8 mouse cellular contexts compared by ENCODE assay signal in genomic region chr3:52267293-52267651, GRCm38 (mm10). TPM values are rescaled to one million over a fixed set of nuclear protein-coding genes. Genes with fewer than 3 reads are reported as not detected.
A peak's percentile ranks its signal among the peaks of the same experiment; 100 is the strongest.
DNase-seq lines count a peak whose midpoint lies in the region; ATAC-seq and TF ChIP-seq lines count a peak whose summit lies in the region.

No protein-coding gene starts in this region.

- no peak for ATAC-seq in forebrain, embryonic 13.5 days
- ATAC-seq in limb, embryonic 14.5 days (ENCODE audit: low FRiP score, low read depth) = no peak
- no peak for ATAC-seq in frontal cortex, adult (ENCODE audit: low TSS enrichment)

- peak overlapping the region; percentile 75 for H3K9ac ChIP-seq in forebrain, embryonic 13.5 days
- peak overlapping the region; percentile 79 for H3K9ac ChIP-seq in limb, embryonic 14.5 days (ENCODE audit: low read depth, low read length, severe bottlenecking)

- H3K27ac ChIP-seq in forebrain, embryonic 13.5 days = no peak overlapping the region
- no peak overlapping the region for H3K27ac ChIP-seq in limb, embryonic 14.5 days (replicated peaks; ENCODE audit: low read depth, low read length)

- no peak for TF ChIP-seq POLR2A in limb, embryonic 14.5 days (IDR thresholded peaks at IDR 0.05; ENCODE audit: borderline replicate concordance, extremely low read depth, insufficient read depth, insufficient read length)

- WGBS in forebrain, embryonic 13.5 days = 1% methylated on average over 15 of the region's 15 CpGs
- WGBS in limb, embryonic 14.5 days = under 1% methylated on average over 15 of the region's 15 CpGs

- H3K4me3 ChIP-seq in forebrain, embryonic 13.5 days = peak overlapping the region; percentile 77
- peak overlapping the region; percentile 90 for H3K4me3 ChIP-seq in limb, embryonic 14.5 days (replicated peaks; ENCODE audit: low read length)

- no peaks in the 10 kb centered on the region for H3K36me3 ChIP-seq in forebrain, embryonic 13.5 days (ENCODE audit: poor library complexity, severe bottlenecking)
- H3K36me3 ChIP-seq in limb, embryonic 14.5 days (ENCODE audit: control insufficient read depth, insufficient read depth, low read length) = no peaks in the 10 kb centered on the region

- peaks cover 63% of the 10 kb centered on the region for H3K27me3 ChIP-seq in forebrain, embryonic 13.5 days
- peaks cover 10% of the 10 kb centered on the region for H3K27me3 ChIP-seq in limb, embryonic 14.5 days (ENCODE audit: control insufficient read depth, insufficient read depth, low read length)

- H3K4me1 ChIP-seq in forebrain, embryonic 13.5 days = peaks cover 32% of the 10 kb centered on the region
- peaks cover 8% of the 10 kb centered on the region; the same call in 1 of the 2 replicates for H3K4me1 ChIP-seq in limb, embryonic 14.5 days (ENCODE audit: control insufficient read depth, insufficient read depth, low read length)

- H3K4me2 ChIP-seq in forebrain, embryonic 13.5 days = peak overlapping the region; percentile 95
- peak overlapping the region; percentile 96 for H3K4me2 ChIP-seq in limb, embryonic 14.5 days (replicated peaks; ENCODE audit: low read depth, low read length, severe bottlenecking)

- peak; percentile 55 for DNase-seq in retina, embryonic 14.5 days (ENCODE audit: low spot score)
- DNase-seq in retina, postnatal 1 day = no peak
- no peak for DNase-seq in limb, embryonic 14.5 days (ENCODE audit: low spot score)
- peak; percentile 30 for DNase-seq in neural tube, embryonic 10.5 days (ENCODE audit: extremely low spot score, low spot score)
- no peak for DNase-seq in ovary, postnatal 10 days (ENCODE audit: low spot score)
- no peak for DNase-seq in left cerebral cortex, adult 18-20 months (ENCODE audit: low spot score in 2 of 2)

- H3K9me3 ChIP-seq in forebrain, embryonic 13.5 days (replicated peaks) = no peaks in the 10 kb centered on the region
- no peaks in the 10 kb centered on the region for H3K9me3 ChIP-seq in limb, embryonic 14.5 days (ENCODE audit: control insufficient read depth, low read length)

RNA-seq across cellular contexts. Expression of gene Foxo1, which starts 0.9 kb away (rescaled TPM):
- polyA plus RNA-seq in forebrain, embryonic 13.5 days (2015; fragmentation: Nextera tagmentation; extraction: Ambion mirVana) = 1.9 TPM in 2 replicates
- polyA plus RNA-seq in limb, embryonic 14.5 days (2012; rRNA removed) = 7.6 and 9.3 TPM in 2 replicates
- polyA plus RNA-seq in limb, embryonic 14.5 days (2014; fragmentation: Nextera tagmentation; extraction: Ambion mirVana) = 7.0 and 8.5 TPM in 2 replicates
- total RNA-seq in left cerebral cortex, adult 18-20 months (2021) = 10 to 100 TPM; 10.0 to 12.9 TPM

Comparison
In these comparisons a context has a peak if more than half of its experiments do, and no peak if none do; other contexts are left out.
1. DNase-seq: peak in retina, embryonic 14.5 days (single experiment) and neural tube, embryonic 10.5 days (single experiment); none in retina, postnatal 1 day (single experiment), limb, embryonic 14.5 days (single experiment), ovary, postnatal 10 days (single experiment) and left cerebral cortex, adult 18-20 months (0 of 2).